Mouse (Mus musculus) spleen, embryonic (tissue): Measurements from ENCODE around the gene Hs6st3.

Source experiments
- CTCF ChIA-PET: fragments of 350-600 bp; sonication (Branson Sonifier 250); formaldehyde crosslinking; loops from one replicate; lab custom pipeline; 2022; lab: Charles Lee

Hs6st3 gene

DNA sequence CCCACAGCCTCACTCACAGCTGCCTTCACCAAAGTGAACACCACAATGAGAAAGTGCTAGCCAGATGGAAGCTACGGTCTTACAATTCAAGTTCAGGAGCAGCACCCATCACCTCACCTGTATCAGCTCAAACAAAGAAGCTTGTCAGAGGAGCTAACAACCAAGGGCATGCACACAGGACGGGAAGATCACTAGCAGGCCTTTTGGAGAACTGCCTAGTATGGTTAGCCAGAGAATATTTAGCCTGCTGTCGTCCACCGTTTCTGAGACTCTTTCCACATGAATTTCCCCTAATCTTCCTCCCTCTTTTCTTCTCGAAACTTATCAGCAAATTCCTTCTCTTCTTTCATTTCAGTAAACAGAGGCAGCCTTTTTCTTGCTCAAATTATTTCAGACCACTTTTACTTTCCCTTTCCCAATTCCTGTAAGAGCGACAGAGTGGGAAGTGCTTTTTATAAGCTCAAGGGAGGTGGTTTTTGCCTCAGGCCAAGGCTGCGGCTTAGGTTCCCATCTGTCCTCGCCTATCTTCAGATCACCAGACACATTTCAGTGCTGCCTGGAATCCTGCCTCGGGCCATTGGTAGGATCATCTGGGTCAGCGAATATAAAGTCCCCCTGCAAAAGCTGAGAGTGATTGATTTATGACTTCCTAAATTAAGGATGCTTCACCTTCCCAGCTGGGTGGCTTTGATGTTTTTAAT, 757.8 kb downstream of the Hs6st3 start:
- CTCF ChIA-PET, result no interaction called here

DNA sequence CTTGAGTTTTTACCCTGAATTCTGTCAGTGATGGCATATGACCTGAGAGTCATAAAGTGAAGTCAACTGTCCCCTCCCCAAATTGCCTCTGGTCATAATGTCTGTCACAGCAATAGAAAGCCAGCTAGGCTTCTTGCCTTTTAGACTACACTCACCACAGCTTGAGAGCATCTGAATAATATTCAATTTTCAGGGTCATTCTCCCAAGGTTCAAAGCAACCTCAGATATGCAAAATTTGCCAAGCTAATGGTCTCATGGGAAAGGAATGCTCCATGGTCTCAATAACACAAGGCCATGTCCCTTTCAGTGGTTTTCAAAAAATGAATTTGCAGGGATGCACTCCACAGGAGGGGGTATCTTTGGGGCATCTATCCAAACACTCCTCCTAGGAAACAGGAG, 764.3 kb downstream of the Hs6st3 start:
- CTCF ChIA-PET, result no interaction called here

DNA sequence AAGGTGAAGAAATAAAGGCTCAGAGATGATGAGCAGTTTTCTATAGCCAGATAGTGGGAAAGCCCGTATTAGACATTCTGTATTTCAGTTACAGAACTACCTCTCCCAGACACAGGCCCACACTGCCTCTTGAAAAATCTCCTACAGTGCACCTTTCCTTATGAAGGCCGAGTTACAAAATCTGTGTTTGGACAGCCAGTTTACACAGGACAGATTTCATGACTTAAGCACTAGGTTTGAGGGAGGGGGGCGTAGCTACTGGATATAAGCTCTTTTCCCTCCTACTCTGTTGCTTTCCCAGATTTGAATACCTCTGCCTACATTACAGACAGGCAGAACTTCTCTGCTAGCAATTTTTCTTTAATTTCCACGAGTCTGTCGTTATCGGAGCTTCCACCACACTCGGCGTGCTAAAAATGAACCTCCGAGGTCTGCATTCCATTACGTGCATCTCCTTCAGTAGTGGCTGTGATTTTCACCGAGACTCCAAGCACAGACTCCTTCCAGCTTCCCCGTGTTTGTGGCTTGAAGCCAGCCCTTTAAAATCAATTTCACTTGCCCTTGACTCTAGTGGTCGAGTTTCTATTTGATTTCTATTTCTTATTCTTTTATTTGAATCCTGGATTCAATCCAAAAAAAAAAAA, 770.0 kb downstream of the Hs6st3 start:
- CTCF ChIA-PET, result no interaction called here

GRCm38 (mm10) chr14:119914508-119914907, 776.4 kb downstream of the Hs6st3 start:
- CTCF ChIA-PET, result no interaction called here

GRCm38 (mm10) chr14:119918281-119919034, 780.3 kb downstream of the Hs6st3 start:
- CTCF ChIA-PET, result no interaction called here

GRCm38 (mm10) chr14:119919177-119919576, 781.0 kb downstream of the Hs6st3 start:
- CTCF ChIA-PET, result no interaction called here
